Mouse (Mus musculus): ENCODE data around the gene Pbx4. TPM values are rescaled to one million over a fixed set of nuclear protein-coding genes. Genes with fewer than 3 reads are reported as not detected.
A peak's percentile ranks its signal among the peaks of the same experiment; 100 is the strongest.

Gene Pbx4
- not detected for total RNA-seq (2021)

DNA sequence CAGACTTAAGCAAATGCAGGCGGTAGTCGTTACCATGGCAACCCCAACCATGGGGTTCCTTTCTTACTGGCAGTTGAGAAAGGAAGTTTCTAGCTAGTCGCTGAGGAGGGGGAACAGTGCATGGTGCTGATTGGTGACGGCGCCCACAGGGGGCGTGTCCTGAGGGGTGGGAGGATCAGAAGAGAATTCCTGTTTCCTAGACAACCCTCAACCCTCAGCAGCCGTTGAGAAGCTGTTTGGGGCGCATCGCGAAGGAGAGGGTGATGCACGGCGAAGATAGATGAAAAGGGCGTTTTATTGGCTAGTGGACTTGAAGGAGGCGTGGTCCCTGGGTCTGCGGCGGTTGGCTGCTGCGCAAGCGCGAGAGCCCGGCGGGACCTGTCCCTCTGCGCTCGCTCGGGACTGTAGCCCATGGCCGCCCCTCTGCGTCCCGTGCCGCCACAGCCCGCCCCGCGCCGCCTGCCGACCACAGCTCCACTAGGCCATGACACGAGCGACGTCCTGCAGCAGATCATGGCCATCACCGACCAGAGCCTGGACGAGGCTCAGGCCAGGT, at the start of gene Pbx4:
TSS of gene Pbx4 (plus strand) at position 194 of the 556 bp plus-strand sequence.
- intact Hi-C loops (cut with DNase I), result no loop called here

GRCm38 (mm10) chr8:69789105-69789504, 43.2 kb upstream of the Pbx4 start:
- no peak for DNase-seq
- intact Hi-C loops (cut with DNase I), result no loop called here

More for the DNA sequence above, at the start of gene Pbx4:
- DNase-seq, result peak; percentile 70 to 74

DNA sequence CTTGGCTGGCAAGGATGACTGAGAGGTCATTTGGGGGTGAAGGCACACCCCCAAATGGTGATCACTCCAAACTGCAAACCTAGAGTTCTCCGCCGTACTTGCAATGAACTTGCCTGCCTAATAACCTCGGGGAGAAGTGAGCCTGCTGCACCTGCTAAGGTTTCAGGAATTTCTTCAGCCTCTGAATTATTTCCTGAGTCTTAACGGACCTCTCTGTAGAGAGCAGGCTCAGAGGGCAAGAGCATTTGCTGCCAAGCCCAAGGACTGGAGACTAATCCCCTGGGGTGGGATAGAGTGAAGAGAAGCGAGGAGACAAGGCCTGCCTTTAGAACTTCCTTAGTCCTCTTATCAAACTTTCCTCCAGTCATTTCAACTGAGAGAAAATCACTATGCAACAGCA, 42.6 kb upstream of the Pbx4 start:
- DNase-seq, result peak in 1 of 2 experiments; percentile 2
- intact Hi-C loops (cut with DNase I), result no loop called here

GRCm38 (mm10) chr8:69790364-69790763, 41.9 kb upstream of the Pbx4 start:
- intact Hi-C loops (cut with DNase I), result no loop called here
- DNase-seq, result peak in 1 of 2 experiments; percentile 1

- peak; percentile 86 to 90 for DNase-seq
- intact Hi-C loops (cut with DNase I), result loop anchor here (1.0 kb wide), 1 partner anchor 17 kb away; the partner anchor contains the start of gene Gm20422
Observed at GRCm38 (mm10) chr8:69790773-69791367, 41.4 kb upstream of the Pbx4 start, which contains the start of the genes Atp13a1 and Zfp866. TSS of gene Atp13a1 (plus strand) at chr8:69791163. TSS of gene Zfp866 (minus strand) at chr8:69791178.

DNA sequence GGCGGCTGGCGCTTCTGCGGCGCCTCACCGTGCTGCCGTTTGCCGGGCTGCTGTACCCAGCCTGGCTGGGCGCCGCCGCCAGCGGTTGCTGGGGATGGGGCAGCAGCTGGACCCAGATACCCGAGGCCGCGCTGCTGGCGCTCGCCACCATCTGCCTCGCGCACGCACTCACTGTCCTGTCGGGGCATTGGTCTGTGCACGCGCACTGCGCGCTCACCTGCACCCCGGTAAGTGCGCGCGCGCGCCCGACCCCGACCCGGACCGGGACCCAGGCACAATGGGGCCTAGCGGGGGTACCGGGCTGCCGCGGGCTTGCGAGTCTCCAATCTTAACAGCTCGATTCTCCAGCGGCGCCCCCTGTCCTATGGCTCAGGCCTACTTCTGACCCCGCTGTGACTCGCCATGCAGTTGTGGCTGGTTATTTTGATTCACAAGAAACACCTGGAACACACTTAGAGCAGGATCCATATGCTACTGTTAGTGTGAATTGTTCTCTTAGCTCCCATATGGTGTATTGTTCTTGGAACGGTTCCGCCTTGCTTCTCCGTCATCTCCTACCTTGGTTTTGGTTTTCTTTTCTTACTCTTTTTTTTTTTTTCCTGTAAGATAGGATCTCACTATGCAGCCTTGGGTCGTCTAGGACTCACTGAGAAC, 40.7 kb upstream of the Pbx4 start:
- intact Hi-C loops (cut with DNase I), result loop anchor here (1.0 kb wide), 1 partner anchor 17 kb away; the partner anchor contains the start of gene Gm20422
- no peak for DNase-seq

DNA sequence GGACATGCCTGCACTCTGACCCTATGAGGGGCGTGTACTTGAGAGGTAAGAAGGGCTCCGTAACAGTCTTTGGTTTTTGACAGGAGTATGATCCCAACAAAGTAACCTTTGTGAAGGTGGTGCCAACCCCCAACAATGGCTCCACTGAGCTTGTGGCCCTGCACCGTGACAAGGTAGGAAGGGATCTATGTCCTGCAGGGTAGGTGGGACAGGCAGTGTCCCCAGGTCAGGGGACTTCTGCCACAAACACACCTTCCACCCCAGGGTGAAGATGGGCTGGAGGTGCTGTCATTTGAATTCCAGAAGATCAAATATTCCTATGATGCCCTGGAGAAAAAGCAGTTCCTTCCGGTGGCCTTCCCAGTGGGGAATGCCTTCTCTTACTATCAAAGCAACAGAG, 38.6 kb upstream of the Pbx4 start:
- peak in 1 of 2 experiments; percentile 1 for DNase-seq
- intact Hi-C loops (cut with DNase I), result no loop called here

GRCm38 (mm10) chr8:69794096-69794495, 38.2 kb upstream of the Pbx4 start:
- intact Hi-C loops (cut with DNase I), result no loop called here
- DNase-seq, result no peak

- peak in 1 of 2 experiments; percentile 0 for DNase-seq
- intact Hi-C loops (cut with DNase I), result no loop called here
Observed at GRCm38 (mm10) chr8:69794901-69795300, 37.4 kb upstream of the Pbx4 start.

DNA sequence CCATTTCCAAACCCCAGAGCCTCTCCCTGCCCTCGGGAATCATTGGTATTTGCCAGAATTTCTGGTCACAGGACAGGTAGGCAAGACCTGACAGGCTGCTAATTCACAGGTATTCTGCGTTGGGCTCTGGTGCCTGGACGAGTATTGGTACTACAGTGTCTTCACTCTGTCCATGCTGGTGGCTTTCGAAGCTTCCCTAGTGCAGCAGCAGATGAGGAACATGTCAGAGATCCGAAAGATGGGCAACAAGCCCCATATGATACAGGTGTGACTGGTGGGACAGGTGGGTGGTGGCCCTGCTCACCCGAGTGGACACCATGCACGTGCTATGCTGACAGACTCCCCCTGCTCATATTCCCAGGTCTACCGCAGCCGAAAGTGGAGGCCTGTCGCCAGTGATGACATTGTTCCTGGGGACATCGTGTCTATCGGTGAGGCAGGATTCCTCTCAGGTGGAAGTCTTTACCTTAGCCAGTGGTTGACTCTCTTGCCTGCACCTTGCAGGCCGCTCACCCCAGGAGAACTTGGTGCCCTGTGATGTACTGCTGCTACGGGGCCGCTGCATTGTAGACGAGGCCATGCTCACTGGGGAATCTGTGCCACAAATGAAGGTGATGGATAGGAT, 35.5 kb upstream of the Pbx4 start:
- intact Hi-C loops (cut with DNase I), result no loop called here
- DNase-seq, result peak in 1 of 2 experiments; percentile 0

DNA sequence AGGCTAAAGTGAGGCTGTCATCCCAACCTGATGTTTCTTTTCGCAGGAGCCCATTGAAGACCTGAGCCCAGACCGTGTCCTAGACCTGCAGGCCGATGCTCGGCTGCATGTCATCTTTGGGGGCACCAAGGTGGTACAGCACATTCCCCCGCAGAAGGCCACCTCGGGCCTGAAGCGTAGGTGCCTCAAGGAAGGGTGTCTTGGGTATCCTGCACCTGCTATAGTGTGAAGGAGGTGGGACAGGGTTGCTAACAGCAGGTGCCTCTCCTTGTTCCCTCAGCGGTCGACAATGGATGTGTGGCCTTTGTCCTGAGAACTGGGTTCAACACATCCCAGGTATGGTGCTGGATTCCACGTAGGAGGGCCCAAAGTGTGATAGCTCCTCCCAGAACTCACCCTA, 34.6 kb upstream of the Pbx4 start:
- peak in 1 of 2 experiments; percentile 0 for DNase-seq
- intact Hi-C loops (cut with DNase I), result no loop called here

DNA sequence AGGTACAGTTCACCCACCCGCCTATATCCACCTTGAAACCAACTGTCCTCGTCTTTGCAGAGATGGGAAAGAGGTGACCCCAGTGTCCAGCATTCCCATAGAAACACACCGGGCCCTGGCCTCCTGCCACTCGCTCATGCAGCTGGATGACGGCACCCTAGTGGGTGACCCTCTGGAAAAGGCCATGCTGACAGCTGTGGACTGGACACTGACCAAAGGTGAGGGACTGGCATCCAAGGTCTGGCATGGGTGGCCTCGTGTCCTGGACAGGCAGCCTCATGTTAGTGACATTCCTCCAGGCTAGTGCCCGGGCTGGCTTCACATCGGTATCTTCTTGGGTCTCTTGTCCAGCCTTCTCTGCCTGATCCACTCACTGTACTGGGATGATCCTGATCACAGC, 33.0 kb upstream of the Pbx4 start:
- intact Hi-C loops (cut with DNase I), result no loop called here
- DNase-seq, result peak in 1 of 2 experiments; percentile 1

DNA sequence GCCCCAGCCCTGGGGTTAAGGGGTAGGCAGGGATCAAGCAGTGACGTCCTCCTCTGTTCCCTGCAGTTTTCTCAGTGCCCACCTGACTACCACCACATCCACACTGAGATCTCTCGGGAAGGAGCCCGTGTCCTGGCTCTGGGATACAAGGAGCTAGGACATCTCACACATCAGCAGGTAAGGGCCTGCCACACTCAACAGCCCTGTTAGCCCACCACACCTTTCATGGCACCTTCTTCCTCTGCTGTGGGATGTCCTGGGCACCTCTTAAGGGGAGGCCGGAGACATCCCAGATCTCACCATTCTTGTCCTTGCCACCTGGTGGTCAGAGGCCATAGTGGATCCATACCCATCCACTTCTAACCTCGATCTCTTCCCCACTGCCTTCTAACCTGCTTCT, 32.3 kb upstream of the Pbx4 start:
- DNase-seq, result peak in 1 of 2 experiments; percentile 1
- intact Hi-C loops (cut with DNase I), result no loop called here

DNA sequence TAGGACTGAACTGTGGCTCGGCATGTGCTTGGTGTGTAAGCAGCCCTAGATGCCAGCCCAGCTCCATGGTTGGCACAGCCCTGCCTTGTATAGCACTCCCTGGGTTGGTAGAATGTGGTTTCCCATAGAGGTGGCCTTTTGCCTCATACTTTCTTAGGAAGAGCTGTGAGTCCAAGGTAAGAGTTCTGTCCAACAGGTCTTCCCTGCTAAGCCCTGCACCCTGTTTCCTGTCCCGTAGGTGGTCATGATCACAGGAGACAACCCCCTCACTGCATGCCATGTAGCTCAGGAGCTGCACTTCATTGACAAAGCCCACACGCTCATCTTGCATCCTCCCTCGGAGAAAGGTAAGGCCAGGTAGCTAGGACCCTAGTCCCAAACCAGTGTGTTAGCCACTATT, 30.5 kb upstream of the Pbx4 start:
- peak in 1 of 2 experiments; percentile 1 for DNase-seq
- intact Hi-C loops (cut with DNase I), result no loop called here

- DNase-seq, result peak in 1 of 2 experiments; percentile 1
- intact Hi-C loops (cut with DNase I), result no loop called here
Observed at GRCm38 (mm10) chr8:69802216-69802615, 30.1 kb upstream of the Pbx4 start.

DNA sequence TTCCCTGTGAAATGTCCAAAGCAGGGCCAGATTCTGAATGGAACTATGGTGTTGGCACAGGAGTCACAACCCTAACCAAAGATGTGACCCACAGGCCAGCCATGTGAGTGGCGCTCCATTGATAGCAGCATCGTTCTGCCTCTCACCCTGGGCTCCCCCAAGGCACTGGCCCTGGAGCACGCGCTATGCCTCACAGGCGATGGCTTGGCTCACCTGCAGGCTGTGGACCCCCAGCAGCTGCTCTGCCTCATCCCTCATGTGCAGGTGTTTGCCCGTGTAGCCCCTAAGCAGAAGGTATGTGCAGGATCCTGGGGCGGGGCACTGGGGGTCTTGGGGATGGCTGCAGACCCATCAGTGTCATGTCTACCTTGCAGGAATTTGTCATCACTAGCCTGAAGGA, 28.9 kb upstream of the Pbx4 start:
- intact Hi-C loops (cut with DNase I), result no loop called here
- peak in 1 of 2 experiments; percentile 1 for DNase-seq

- no peak for DNase-seq
- intact Hi-C loops (cut with DNase I), result no loop called here
Observed at GRCm38 (mm10) chr8:69804537-69804936, 27.8 kb upstream of the Pbx4 start.

- DNase-seq, result peak in 1 of 2 experiments; percentile 1
- intact Hi-C loops (cut with DNase I), result no loop called here
Observed at GRCm38 (mm10) chr8:69805086-69805485, 27.2 kb upstream of the Pbx4 start.

- peak in 1 of 2 experiments; percentile 1 for DNase-seq
Observed at GRCm38 (mm10) chr8:69805491-69805890, 26.8 kb upstream of the Pbx4 start.

DNA sequence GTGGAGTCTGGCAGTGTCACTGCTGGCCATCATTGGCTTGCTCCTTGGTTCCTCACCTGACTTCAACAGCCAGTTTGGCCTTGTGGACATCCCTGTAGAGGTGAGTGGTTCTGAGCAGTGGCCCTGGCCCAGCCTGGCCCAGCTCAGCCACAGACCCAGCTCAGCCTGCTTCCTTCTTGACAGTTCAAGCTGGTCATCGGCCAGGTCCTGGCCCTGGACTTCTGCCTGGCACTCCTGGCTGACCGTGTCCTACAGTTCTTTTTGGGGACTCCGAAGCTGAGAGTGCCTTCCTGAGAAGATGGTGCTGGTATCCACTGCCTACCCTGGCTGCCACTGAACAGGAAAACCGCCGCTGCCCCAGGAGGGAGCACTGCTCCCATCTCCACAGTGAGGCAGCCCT, 25.1 kb upstream of the Pbx4 start:
- intact Hi-C loops (cut with DNase I), result no loop called here
- DNase-seq, result no peak

More at GRCm38 (mm10) chr8:69805491-69805890, 26.8 kb upstream of the Pbx4 start:
- intact Hi-C loops (cut with DNase I), result no loop called here
